Mouse (Mus musculus): Measurements from ENCODE around the gene Atg9a. TPM values are rescaled to one million over a fixed set of nuclear protein-coding genes. Genes with fewer than 3 reads are reported as not detected.

The Atg9a gene
- polyA plus RNA-seq, 1 experiment from 2014 or later: 53.6 TPM

DNA sequence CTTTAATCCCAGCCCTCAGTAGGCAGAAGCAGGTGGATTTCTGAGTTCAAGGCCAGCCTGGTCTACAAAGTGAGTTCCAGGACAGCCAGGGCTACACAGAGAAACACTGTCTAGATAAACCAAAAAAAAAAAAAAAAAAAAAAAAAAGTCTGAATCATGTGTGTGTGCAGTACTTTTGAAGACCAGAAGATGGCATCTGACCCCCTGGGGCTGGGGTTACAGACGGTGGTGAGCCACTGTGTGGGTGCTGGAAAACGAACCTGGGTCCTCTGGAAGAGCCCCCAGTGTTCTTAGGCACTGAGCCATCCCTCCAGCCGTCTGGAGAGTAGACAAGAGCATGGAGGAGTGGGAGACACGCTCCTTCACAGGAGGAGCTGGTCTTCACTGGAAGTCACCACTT is 9.8 kb downstream of the Atg9a start:
- H3K4me3 ChIP-seq (replicated peaks; ENCODE audit: low read length): no peak overlapping the region
- DNase-seq (ENCODE audit: low spot score) (no peak), ATAC-seq (ENCODE audit: low FRiP score) (no peak)
- peaks cover 65% of the 10 kb centered on the region for H3K36me3 ChIP-seq (replicated peaks; ENCODE audit: control insufficient read depth, insufficient read depth)
- H3K27ac ChIP-seq: no peak overlapping the region
- WGBS: 73% methylated on average over 4 of the region's 4 CpGs
- no peaks in the 10 kb centered on the region for H3K9me3 ChIP-seq (ENCODE audit: control insufficient read depth, low read length)
- no peak overlapping the region for H3K9ac ChIP-seq
- H3K4me2 ChIP-seq (replicated peaks): no peak overlapping the region
- H3K27me3 ChIP-seq (ENCODE audit: control insufficient read depth, insufficient read depth, low read length): no peaks in the 10 kb centered on the region
- peaks cover 15% of the 10 kb centered on the region for H3K4me1 ChIP-seq (replicated peaks; ENCODE audit: control insufficient read depth, insufficient read depth, low read length)

DNA sequence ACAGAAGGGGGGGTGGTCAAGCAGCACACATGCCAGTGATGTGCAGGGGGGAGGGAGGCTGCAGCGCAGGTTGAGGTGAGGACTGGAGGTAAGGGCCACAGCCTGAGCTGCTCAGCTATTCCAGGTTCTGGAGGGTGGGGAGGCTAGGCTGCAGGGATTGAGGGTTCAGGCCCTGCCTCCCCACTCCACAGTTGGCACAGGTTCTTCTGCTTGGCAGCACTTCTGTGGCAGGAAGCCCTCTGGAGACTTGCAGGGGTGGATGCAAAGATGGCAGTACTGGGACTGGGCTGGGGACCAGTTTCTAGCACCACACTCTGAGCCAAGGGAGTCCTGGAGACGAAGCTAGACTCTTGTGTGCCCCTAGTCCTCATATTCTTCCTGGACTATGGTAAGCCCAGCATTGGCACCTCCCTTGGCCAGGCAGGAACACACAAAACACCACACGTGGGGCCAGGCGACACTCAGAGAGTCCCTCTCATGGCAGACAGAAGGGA is 10.6 kb downstream of the Atg9a start:
- ATAC-seq (ENCODE audit: low FRiP score) (no peak), DNase-seq (ENCODE audit: low spot score) (no peak)
- Histone ChIP-seq H3K36me3 (replicated peaks; ENCODE audit: control insufficient read depth, insufficient read depth) (peaks cover 65% of the 10 kb centered on the region), H3K9ac (no peak overlapping the region), H3K27ac (no peak overlapping the region), H3K9me3 (ENCODE audit: control insufficient read depth, low read length) (no peaks in the 10 kb centered on the region), H3K4me3 (replicated peaks; ENCODE audit: low read length) (no peak overlapping the region), H3K4me2 (replicated peaks) (no peak overlapping the region), H3K4me1 (replicated peaks; ENCODE audit: control insufficient read depth, insufficient read depth, low read length) (peaks cover 15% of the 10 kb centered on the region), H3K27me3 (ENCODE audit: control insufficient read depth, insufficient read depth, low read length) (no peaks in the 10 kb centered on the region)
- WGBS: 81% methylated on average over 4 of the region's 4 CpGs

DNA sequence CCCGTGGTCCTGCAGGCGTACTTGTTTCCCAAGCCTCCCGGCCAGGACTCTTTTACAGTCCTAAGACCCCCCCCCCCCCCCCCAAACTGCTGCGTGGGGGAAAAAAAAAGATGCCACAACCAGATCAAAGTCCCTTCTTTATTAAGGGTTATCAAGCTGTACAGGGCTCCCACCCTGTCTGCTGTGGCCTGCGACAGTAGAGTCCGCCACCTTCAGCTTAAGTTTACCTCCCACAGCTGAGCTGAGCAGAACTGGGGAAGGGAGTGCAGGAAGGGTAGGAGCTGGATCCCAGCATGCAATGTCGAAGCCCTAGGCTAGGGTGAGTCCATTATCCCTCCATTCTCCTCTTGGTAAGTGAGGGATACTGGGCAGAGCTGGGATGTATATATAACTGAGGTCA is 11.3 kb downstream of the Atg9a start:
- WGBS: 36% methylated on average over 7 of the region's 7 CpGs
- Histone ChIP-seq H3K27ac (no peak overlapping the region), H3K27me3 (ENCODE audit: control insufficient read depth, insufficient read depth, low read length) (no peaks in the 10 kb centered on the region), H3K4me3 (replicated peaks; ENCODE audit: low read length) (peak overlapping the region; percentile 45; the same call in 1 of the 2 replicates), H3K9me3 (ENCODE audit: control insufficient read depth, low read length) (no peaks in the 10 kb centered on the region), H3K4me2 (replicated peaks) (peak overlapping the region; percentile 89), H3K4me1 (replicated peaks; ENCODE audit: control insufficient read depth, insufficient read depth, low read length) (peaks cover 15% of the 10 kb centered on the region), H3K9ac (no peak overlapping the region), H3K36me3 (replicated peaks; ENCODE audit: control insufficient read depth, insufficient read depth) (peaks cover 65% of the 10 kb centered on the region)
- ATAC-seq (ENCODE audit: low FRiP score) (no peak), DNase-seq (ENCODE audit: low spot score) (no peak)

DNA sequence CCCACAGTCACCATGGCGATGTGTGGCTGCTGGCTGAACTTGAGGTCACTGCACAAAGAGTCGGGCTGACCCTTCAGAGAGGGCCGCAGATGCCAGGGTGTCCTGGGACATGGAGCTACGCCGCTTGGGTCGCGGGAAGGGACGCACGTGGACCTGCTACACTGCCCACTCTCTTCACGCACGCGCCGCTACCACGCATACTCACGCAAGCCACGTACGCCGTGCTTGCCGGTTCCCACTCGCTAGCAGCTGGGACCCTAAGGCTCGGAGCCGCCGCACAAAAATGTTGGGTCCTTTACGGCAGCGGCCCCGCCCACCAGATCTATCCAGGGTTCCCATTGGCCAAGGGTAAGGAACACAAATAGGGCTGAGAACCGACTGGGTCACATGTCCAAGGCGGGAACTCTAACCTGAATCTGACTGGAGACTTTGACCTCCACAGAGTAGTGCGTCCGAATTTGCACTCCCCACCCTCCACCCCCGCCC is 11.8 kb downstream of the Atg9a start, which contains the start of gene Abcb6:
TSS of gene Abcb6 (minus strand) at position 288 of the 486 bp plus-strand sequence.
- H3K36me3 ChIP-seq (replicated peaks; ENCODE audit: control insufficient read depth, insufficient read depth): peaks cover 65% of the 10 kb centered on the region
- peak within 1 kb of the TSS; percentile 61 for H3K9ac ChIP-seq
- H3K9me3 ChIP-seq (ENCODE audit: control insufficient read depth, low read length): no peaks in the 10 kb centered on the region
- H3K4me2 ChIP-seq (replicated peaks): peak within 1 kb of the TSS; percentile 89
- peak within 1 kb of the TSS; percentile 38; the same call in 1 of the 2 replicates for H3K27ac ChIP-seq
- peaks cover 15% of the 10 kb centered on the region for H3K4me1 ChIP-seq (replicated peaks; ENCODE audit: control insufficient read depth, insufficient read depth, low read length)
- H3K4me3 ChIP-seq (replicated peaks; ENCODE audit: low read length): peak within 1 kb of the TSS; percentile 45
- no peaks in the 10 kb centered on the region for H3K27me3 ChIP-seq (ENCODE audit: control insufficient read depth, insufficient read depth, low read length)
- ATAC-seq (ENCODE audit: low FRiP score): peak; percentile 93
- WGBS: under 1% methylated on average over 31 of the region's 31 CpGs
- peak; percentile 91 for DNase-seq (ENCODE audit: low spot score)

DNA sequence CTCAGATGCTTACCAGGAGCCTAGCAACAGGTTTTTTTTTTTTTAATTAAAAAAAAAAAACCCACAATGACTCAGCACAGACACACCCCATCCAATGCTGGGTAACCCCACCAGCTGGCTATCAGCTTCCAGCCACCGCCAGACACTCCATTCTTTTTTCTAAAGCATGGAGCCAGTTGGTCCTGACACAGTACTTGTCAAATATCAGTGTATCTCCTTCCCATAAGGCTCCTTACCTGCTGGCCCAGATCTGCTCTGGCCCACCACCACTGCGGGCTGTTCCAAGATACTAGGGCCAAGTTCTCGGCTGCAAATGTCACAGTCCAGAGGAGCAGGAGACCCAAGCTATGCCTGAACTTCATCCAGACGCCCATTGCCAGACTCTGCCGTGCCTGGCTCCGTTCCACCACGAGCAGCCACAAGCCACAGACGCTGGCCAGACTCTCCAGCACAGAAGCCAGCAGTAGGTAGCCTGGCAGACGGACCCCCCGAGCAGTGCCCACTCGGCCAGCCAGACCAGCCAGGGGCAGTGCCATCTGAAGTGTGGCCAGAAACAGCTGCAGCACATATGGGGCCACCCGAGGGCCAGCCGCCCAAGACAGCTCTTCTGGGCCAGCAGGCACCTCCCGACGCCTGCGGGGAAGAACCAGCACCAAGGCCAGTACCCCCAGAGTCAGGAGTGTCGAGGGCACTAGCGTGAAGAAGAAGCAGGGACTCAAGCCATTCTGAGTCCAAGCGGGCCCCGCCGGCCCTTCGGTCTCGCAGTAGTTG is 12.5 kb downstream of the Atg9a start:
- ATAC-seq (ENCODE audit: low FRiP score) (peak; percentile 49), DNase-seq (ENCODE audit: low spot score) (peak; percentile 38)
- Histone ChIP-seq H3K36me3 (replicated peaks; ENCODE audit: control insufficient read depth, insufficient read depth) (peaks cover 63% of the 10 kb centered on the region), H3K4me3 (replicated peaks; ENCODE audit: low read length) (peak overlapping the region; percentile 45), H3K9ac (peak overlapping the region; percentile 61), H3K4me2 (replicated peaks) (peak overlapping the region; percentile 89), H3K4me1 (replicated peaks; ENCODE audit: control insufficient read depth, insufficient read depth, low read length) (peaks cover 15% of the 10 kb centered on the region), H3K9me3 (ENCODE audit: control insufficient read depth, low read length) (no peaks in the 10 kb centered on the region), H3K27me3 (ENCODE audit: control insufficient read depth, insufficient read depth, low read length) (no peaks in the 10 kb centered on the region), H3K27ac (peak overlapping the region; percentile 38; the same call in 1 of the 2 replicates)
- 6% methylated on average over 23 of the region's 23 CpGs for WGBS

DNA sequence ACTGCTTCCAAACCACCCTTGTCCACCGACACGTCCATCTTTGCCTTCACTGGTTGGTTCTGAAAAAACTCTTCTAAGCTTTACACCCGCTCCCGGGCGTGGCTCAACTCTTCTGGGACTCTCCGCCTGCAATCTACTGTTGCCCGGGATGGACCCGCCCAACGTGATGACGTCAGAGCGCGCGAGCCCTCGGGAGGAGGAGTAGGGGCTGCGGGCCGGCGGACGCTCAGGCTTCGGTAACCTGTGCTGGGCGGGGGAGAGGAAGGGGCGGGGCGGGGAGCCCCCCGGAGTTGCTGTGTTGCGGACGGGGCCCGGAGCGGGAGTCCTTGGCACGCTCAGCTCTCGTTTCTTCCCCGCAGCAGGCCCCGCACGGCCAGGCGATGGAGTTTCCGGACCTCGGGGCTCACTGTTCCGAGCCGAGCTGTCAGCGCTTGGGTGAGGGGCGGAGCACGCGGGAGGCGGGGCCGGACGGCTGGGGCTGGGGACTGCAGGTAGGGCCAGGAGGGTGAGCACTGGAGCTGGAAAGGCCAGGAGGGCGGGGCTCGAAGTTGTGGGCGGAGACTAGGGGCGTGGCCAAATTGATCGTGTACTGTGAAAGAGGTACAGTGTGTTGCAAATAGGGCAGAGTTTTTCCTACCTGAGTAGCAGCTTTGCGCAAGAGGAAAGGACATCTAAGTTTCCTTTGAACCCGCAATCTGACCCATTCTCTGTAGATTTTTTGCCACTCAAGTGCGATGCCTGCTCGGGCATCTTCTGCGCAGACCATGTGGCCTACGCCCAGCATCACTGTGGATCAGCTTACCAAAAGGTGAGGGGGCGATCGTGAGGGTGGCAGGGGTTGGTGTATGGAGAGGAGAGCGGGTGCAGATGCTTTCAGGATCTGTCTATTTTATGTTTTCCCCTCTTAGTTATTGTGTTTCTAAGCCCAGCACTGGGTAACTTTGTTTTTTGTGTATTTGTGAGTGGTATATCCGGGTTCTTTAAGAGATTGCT is 23.2 kb downstream of the Atg9a start, which contains the start of gene Zfand2b:
TSS of gene Zfand2b (plus strand) at position 175 of the 993 bp plus-strand sequence.
- WGBS: 1% methylated on average over 57 of the region's 59 CpGs
- H3K27ac ChIP-seq: peak within 1 kb of the TSS; percentile 88
- peak within 1 kb of the TSS; percentile 79 for H3K4me3 ChIP-seq (replicated peaks; ENCODE audit: low read length)
- peaks cover 9% of the 10 kb centered on the region for H3K4me1 ChIP-seq (replicated peaks; ENCODE audit: control insufficient read depth, insufficient read depth, low read length)
- H3K36me3 ChIP-seq (replicated peaks; ENCODE audit: control insufficient read depth, insufficient read depth): peaks cover 39% of the 10 kb centered on the region
- H3K9ac ChIP-seq: peak within 1 kb of the TSS; percentile 80
- H3K27me3 ChIP-seq (ENCODE audit: control insufficient read depth, insufficient read depth, low read length): no peaks in the 10 kb centered on the region
- peak; percentile 92 for DNase-seq (ENCODE audit: low spot score)
- ATAC-seq (ENCODE audit: low FRiP score): peak; percentile 97
- no peaks in the 10 kb centered on the region for H3K9me3 ChIP-seq (ENCODE audit: control insufficient read depth, low read length)
- H3K4me2 ChIP-seq (replicated peaks): peak within 1 kb of the TSS; percentile 68

DNA sequence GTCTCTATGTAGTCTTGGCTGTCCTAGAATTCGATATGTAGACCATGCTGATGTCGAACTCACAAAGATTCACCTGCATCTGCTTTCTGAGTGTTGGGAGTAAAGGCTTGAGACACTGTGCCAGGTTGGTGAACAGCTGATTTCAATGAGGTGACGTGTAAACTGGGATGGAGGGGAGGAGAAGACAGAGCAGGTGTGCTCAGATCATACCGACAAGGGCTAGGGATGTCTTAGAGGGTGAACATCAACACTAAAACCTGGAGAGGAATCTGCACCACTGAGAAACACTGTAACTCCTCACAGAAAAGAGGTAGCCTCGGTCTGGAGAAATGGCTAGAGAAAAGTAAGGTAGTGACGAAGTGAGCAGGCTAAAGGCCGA is 23.9 kb downstream of the Atg9a start:
- peak overlapping the region; percentile 79 for H3K4me3 ChIP-seq (replicated peaks; ENCODE audit: low read length)
- peaks cover 33% of the 10 kb centered on the region for H3K36me3 ChIP-seq (replicated peaks; ENCODE audit: control insufficient read depth, insufficient read depth)
- peaks cover 9% of the 10 kb centered on the region for H3K4me1 ChIP-seq (replicated peaks; ENCODE audit: control insufficient read depth, insufficient read depth, low read length)
- DNase-seq (ENCODE audit: low spot score) (no peak), ATAC-seq (ENCODE audit: low FRiP score) (no peak)
- peak overlapping the region; percentile 80 for H3K9ac ChIP-seq
- H3K27me3 ChIP-seq (ENCODE audit: control insufficient read depth, insufficient read depth, low read length): no peaks in the 10 kb centered on the region
- peak overlapping the region; percentile 88 for H3K27ac ChIP-seq
- H3K4me2 ChIP-seq (replicated peaks): peak overlapping the region; percentile 68
- no peaks in the 10 kb centered on the region for H3K9me3 ChIP-seq (ENCODE audit: control insufficient read depth, low read length)
- 7% methylated on average over 7 of the region's 7 CpGs for WGBS

DNA sequence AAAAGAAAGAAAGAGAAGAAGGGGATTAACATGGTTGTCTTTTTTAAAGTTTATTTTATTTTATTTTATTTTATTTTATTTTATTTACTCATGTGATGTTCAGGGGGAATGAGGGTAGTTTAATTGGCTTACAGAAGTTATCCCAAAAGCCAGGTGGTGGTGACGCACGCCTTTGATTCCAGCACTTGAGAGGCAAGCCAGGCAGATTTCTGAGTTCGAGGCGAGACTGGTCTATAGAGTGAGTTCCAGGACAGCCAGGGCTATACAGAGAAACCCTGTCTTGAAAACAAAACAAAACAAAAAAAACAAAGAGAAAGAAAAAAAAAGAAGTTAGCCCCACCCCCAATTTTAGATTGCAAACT is 31.8 kb downstream of the Atg9a start:
- Histone ChIP-seq H3K9ac (no peak overlapping the region), H3K27me3 (ENCODE audit: control insufficient read depth, insufficient read depth, low read length) (no peaks in the 10 kb centered on the region), H3K36me3 (replicated peaks; ENCODE audit: control insufficient read depth, insufficient read depth) (no peaks in the 10 kb centered on the region), H3K4me2 (replicated peaks) (no peak overlapping the region), H3K4me1 (replicated peaks; ENCODE audit: control insufficient read depth, insufficient read depth, low read length) (no peaks in the 10 kb centered on the region), H3K27ac (no peak overlapping the region), H3K9me3 (ENCODE audit: control insufficient read depth, low read length) (no peaks in the 10 kb centered on the region), H3K4me3 (replicated peaks; ENCODE audit: low read length) (no peak overlapping the region)
- no peak for DNase-seq (ENCODE audit: low spot score)
- no peak for ATAC-seq (ENCODE audit: low FRiP score)
- 82% methylated on average over 4 of the region's 4 CpGs for WGBS
